Mouse (Mus musculus) ovary, postnatal 10 days (tissue): ENCODE data around the gene Ung.

Experiments used
- DNase-seq: peaks from one replicate; pipeline ENCODE4 v3.0.0; 2022; ENCODE audit warnings: low spot score

Gene Ung

DNA sequence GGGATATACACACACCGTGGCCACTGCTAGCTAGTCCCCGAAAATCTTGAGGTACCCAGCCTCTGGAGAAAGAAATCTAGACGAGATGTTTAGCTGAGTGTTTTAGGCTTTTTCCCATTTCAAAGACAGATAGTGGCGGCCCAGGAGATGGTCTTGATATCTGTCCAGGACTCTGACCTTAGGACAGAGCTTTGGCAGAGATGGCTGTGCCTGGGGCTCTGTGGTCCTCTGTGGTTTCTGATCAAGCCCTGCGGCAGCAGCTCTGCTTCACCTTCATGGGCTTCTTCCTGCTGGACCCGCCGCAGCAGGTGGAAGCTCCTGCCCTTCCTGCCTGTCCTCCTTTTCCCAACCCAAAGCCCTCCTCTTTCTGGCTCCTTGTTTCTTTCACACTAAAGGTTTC is 40.2 kb downstream of the Ung start:
- DNase-seq, result no peak

DNA sequence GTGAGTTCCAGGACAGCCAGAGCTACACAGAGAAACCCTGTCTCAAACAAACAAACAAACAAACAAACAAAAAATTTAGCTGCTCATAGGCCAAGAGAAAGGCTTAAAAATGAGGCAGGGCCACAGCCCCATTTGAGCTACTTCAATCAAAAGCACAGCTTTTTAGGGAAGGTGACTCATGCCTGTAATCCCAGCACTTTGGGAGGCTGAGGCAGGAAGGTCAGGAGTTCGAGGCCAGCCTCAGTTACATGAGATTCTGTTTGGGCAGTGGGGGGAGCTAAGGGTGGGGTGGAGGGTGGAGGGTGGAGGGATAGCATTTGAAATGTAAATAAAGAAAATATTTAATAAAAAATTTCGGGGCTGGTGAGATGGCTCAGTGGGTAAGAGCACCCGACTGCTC is 42.8 kb downstream of the Ung start:
- no peak for DNase-seq

GRCm38 (mm10) chr5:114173458-114173857 is 43.3 kb downstream of the Ung start:
- DNase-seq, result no peak

DNA sequence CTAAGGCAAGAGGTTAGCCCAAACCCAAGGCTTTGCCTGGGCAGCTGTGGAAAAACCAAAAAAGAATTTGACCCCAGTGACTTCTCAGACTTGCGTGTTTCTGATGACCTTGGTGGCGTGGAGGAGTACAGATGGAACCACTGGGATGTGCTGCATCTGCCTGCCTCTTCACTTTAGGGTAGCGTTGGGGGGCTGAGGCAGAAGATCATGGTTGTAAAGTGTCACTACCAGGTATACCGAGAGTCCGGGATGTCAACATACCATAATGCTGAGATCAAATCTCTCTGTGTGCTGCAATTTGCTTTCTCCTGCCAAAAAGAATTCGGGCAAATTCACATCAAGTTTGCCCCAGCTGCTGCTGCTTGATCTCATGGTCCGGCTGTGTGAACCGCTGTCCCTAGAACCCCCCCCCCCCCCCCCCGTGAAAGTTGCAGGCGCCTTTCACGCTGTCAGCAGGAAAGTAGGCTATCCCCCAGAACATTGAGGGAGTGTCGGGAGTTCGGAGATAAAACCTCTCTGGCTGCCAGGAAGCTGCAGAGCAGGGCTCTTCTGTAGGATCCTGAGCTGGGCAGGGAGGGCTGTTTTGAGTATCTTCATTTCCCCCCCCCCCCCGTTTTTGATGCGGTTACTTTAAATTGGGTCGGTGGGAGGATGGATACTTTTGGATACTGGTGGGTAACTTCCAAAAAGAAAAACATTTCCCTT is 43.8 kb downstream of the Ung start:
- no peak for DNase-seq

DNA sequence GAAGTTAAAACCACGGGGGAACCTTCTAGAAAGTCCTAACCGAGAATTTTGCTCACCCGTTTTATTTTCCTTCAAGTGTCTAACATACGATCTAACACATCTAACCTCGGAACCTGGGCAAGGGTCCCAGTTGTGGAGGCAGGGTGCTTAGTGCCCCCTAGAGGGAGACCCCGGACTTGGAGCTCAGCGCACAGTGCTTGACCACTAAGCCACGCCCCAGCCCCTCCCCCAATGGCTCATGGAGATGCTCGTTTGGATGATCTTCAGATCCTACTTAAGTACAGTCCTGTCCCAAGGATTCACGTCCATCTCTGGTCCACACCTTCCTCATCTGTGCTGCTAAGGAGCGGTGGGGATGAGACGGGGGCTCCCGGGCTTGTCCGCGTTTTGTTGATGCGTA is 44.5 kb downstream of the Ung start:
- DNase-seq, result no peak

- peak; percentile 83 for DNase-seq
These were observed 45.5 kb downstream of the Ung start for GRCm38 (mm10) chr5:114175596-114176171.

DNA sequence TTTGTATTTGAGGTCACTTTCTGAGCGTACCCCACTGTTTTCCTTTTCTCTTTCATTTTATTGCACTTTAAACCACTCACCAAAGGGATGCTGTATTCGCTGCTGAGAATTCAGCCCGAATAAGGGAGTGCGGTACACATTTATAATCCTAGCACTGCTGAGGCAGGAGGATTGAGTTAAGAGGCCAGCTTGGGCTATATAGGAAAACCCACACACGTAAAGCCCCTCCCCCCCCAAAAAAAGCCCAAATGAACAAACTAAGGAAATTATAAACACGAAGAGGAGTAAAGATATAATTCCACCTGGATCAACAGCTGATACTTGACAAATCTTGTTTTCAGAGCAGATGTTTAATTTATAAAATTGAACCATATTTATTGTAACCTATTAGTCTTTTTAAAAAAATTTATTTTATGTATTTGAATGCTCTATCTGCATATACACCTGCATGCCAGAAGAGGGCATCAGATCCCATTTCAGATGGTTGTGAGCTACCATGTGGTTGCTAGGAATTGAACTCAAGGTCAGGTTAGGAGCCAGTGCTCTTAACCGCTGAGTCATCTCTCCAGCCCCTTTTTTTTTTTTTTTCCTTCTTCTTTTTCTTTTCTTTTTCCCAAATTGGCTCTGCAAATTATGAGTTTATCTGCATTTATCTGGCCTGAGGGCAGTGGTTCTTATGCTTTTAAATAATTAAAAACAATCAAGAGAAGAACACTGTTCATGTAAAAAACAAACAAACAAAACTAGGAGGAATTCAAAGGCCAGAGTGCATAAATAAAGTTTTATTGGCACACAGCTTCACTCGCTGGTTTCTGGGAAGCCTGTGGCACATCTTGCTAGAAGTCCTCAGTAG is 46.6 kb downstream of the Ung start:
- DNase-seq, result no peak

DNA sequence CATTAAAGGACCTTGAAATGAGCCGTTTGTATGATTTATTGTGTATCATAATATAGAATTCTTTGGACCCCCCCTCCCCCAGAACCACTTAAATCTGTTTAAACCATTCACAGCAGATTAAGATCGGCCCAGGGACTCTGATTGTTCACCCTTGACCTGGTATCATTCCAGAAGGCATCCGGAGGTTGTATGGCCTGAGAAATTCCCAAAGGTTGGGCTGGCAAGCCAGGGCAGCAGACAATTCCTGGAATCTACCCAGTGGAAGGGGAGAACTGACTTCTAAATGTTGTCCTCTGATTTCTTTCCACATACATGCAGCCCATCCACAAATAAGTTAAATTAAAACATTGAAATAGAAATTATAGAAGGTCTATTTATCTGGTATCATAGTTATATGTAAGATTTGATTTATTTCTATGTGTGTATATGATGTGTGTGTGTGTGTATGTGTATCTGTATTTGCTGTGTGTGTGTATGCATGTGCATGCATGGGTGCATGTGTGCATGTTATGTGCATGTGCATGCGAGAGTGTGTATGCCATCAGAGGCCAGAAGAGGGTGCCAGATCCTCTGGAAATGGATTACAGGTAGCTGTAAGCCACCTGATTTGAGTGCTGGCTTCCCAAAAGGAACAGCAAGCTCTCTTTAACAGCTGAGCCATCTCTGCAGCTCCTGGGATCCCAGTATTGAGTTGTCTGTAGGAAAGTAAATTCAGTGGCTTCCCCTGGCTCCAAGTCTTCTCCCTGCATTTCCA is 48.0 kb downstream of the Ung start:
- DNase-seq, result no peak

DNA sequence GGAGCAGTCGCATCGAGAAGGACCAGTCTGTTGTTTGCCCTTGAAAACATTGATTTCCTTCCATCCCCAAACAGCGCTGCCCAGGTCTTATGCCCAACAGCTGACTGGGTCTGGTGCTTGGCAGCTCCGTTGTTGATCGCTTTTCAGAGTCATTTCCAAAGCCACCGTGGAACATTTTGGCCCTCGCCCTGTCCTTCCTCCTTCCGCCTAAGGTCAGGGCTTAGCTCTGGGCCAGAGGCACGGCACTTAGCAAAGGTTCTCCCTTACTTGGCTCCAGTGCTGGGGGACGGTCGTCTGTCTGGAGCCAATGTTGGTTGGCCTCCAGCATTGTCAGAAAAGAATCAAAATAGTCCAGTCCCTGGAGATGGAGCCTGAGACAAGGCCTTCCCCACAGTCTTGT is 49.4 kb downstream of the Ung start:
- no peak for DNase-seq

GRCm38 (mm10) chr5:114183493-114183892 is 53.3 kb downstream of the Ung start:
- DNase-seq, result no peak

DNA sequence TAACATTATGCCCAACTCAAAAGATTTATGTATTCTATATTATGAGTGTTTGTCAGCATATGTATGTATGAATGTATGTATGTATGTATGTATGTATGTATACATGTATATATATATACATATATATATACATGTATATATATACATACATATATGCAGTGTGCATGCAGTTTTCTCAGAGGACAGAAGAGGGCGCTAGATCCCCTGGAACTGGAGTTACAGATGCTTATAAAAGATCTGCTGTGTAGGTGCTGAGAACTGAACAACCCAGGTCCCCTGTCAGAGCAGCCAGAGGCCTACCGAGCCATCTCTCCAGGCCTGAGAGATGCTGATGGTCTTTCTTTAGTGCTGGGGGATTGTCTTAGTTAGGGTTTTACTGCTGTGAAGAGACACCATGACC is 56.9 kb downstream of the Ung start:
- no peak for DNase-seq
